Mouse (Mus musculus) layer of hippocampus, postnatal 14 days (tissue): ENCODE measurements at regions not wholly inside any gene's neighbourhood (a gene's known extent, or its start where the extent isn't known, plus 50 kb on each side); places are given as distances from the start of the nearest gene placed in this dataset.
A peak's percentile ranks its signal among the peaks of the same experiment; 100 is the strongest.
"Not testable (repeated sequence)": the region's sequence is repeated elsewhere in the genome, so short reads cannot be mapped to it uniquely, and the experiment has no call there.

ENCODE experiments used
- DNase-seq, 2 experiments: peaks; one replicate each; pipeline ENCODE4 v3.0.0; 2021 to 2022; ENCODE audit warnings: low spot score in 2 of 2, mixed read lengths in 1 of 2

DNA sequence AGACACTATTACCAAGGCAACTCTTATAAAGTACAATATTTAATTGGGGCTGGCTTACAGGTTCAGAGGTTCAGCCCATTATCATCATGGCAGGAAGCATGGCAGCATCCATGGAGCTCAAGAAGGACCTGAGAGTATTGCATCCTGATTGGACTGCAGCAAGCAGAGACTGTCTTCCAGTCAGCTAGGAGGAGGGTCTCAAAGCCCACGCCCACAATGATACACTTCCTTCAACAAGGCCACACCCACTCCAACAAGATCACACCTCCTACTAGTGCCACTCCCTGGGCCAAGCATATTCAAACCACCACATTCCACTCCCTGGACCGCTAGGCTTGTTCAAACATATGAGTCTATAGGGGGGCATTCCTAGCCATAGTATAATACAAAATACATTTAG lies 78.6 kb upstream of the Slc25a13 start:
- not testable (repeated sequence) for DNase-seq

- DNase-seq, result no peak
Observed at GRCm38 (mm10) chr6:6291781-6292180, 74.8 kb upstream of the Slc25a13 start.

DNA sequence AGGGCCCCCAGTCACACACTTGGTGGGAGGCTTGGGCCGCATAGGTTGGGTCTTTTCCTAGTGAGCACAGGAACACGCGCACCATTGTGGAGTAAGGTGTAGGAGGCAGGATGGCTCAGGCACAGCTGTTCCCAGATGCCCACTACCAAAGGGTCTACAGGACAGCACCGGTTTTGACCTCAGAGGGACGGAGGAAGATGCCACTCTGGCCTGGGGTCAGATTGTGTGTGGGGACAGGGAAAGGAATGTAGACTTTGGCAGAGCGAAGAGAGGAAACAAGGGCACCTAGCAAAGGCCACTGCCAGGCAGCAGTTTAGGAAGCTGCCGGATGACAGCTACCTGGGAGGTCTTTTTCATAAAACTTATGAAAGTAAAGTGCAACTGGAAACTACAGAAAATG lies 73.5 kb upstream of the Slc25a13 start:
- no peak for DNase-seq

DNA sequence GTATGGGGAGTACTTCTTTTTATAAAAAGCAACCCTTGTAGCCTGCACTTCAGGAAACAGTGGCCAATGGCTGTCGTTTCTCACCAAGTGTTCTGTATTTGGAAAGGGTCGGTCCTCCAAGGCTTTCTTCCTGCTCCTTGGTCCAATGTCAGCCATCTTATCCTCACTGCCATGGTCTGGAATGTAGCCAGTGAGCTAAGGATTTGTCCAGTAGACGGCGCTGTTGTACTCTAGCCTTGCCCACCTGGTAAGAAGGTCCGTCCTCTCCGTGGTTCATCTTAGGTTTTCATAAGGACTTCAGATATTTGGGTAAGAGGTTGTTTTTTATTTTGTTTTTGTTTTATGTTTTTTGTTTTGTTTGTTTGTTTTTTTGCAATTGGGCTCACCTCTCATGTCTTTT lies 72.8 kb upstream of the Slc25a13 start:
- DNase-seq, result peak in 1 of 2 experiments; percentile 16

DNA sequence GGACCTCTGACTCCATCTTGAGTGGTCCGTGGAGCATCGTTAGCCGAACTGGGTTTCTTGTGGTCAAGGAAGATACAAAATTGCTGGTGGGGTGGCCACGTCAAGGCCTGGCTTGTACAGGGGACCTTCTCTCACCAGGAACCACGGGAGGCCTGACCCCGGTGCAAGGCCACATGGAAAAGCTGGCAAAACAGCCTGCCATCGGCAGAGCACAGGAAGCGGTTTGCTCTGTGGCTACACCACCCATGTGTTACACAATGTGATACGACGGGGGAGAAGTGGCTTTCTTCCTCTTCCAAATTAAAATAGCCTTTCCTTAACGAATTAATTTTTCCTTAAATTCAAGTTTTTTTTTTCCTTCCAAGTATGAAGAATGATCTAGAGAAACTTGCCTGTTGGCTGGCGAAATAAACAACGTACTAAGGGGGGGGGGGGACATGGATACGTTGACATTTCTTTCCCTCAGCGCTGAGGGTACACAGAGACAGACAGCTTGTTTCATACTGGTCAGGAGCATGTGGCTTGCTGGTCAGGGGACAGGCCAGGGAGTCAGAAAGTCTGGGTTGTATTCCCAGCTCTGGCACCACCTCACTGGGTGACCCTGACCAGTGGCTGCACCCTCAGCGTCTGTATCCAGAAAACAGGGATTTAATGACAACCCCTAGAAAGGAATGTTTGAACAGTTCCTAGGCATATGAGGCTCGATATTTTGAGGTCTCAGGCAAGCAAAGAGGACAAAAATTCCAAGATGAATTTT lies 64.0 kb upstream of the Slc25a13 start:
- no peak for DNase-seq

GRCm38 (mm10) chr6:6279646-6280045 lies 62.7 kb upstream of the Slc25a13 start:
- no peak for DNase-seq

DNA sequence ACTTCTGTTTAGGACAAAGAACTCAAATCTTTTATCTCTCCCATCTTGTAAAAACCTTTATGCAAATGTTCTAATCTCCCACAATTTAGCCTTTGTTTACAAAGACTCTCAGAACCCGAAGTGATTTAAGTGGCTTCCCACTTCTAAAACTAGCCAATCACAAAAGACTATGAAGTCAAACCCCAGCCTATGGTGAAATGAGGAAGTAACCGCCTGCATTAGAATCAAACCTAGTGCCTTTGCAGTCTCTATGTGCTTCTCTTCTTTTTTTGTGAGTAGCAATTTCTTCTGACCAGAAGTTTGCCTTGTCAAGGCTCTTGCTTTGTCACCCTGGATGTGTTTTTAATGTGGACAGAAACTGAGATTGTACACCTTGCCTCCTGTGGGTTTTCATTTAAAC lies 53.6 kb upstream of the Slc25a13 start:
- no peak for DNase-seq
